Mouse (Mus musculus) intestine, embryonic 15.5 days (tissue): Measurements from ENCODE around the gene Atp13a2. TPM values are rescaled to one million over a fixed set of nuclear protein-coding genes. Genes with fewer than 3 reads are reported as not detected.
A peak's percentile ranks its signal among the peaks of the same experiment; 100 is the strongest.

Experiments used
- ATAC-seq: fragments of 200-750 bp; cut with Nextera tagmentation; 2 replicates; pipeline ENCODE4 v1.8.0; 2017; ENCODE audit warnings: moderate TSS enrichment, moderate library complexity
- H3K27ac ChIP-seq: fragments of 300-500 bp; sonication (generic); 2 replicates; pipeline ENCODE4 v1.5.1; 2015; ENCODE audit warnings: mild to moderate bottlenecking, inconsistent platforms
- H3K27me3 ChIP-seq: fragments of 300-500 bp; sonication (generic); replicated peaks from 2 replicates; pipeline ENCODE4 v1.6.1; 2015; ENCODE audit warnings: inconsistent platforms
- H3K36me3 ChIP-seq: fragments of 300-500 bp; sonication (generic); 2 replicates; pipeline ENCODE4 v1.6.1; 2015; ENCODE audit warnings: inconsistent platforms
- H3K4me1 ChIP-seq: fragments of 300-500 bp; sonication (generic); replicated peaks from 2 replicates; pipeline ENCODE4 v1.6.1; 2015; ENCODE audit warnings: inconsistent platforms
- H3K4me2 ChIP-seq: fragments of 300-500 bp; sonication (generic); replicated peaks from 2 replicates; pipeline ENCODE4 v1.6.1; 2015; ENCODE audit warnings: mild to moderate bottlenecking, inconsistent platforms
- H3K4me3 ChIP-seq: fragments of 300-500 bp; sonication (generic); replicated peaks from 2 replicates; pipeline ENCODE4 v1.5.1; 2015; ENCODE audit warnings: inconsistent platforms
- H3K9ac ChIP-seq: fragments of 300-500 bp; sonication (generic); 2 replicates; pipeline ENCODE4 v1.6.1; 2015; ENCODE audit warnings: inconsistent platforms
- H3K9me3 ChIP-seq: fragments of 300-500 bp; sonication (generic); 2 replicates; pipeline ENCODE4 v1.6.1; 2016; ENCODE audit warnings: inconsistent platforms
- WGBS: fragments of 180-500 bp; shearing (Covaris S2); methylation state at CpG from one replicate; pipeline ENCODE4 v1.1.7; 2015; 5-methylcytosine and 5-hydroxymethylcytosine counted together
- polyA plus RNA-seq: library from polyadenylated mRNA; unstranded; fragments of >200 nt; fragmentation: Nextera tagmentation; extraction: Ambion mirVana; gene quantifications from 2 replicates; pipeline ENCODE4 v1.2.1, GENCODE M21; 2015

The Atp13a2 gene
- polyA plus RNA-seq, 1 experiment from 2014 or later, result 29.8 TPM

- H3K27me3 ChIP-seq, result no peaks in the 10 kb centered on the region
- peaks cover 26% of the 10 kb centered on the region for H3K4me1 ChIP-seq
- peak overlapping the region; percentile 95 for H3K4me3 ChIP-seq
- no peaks in the 10 kb centered on the region for H3K9me3 ChIP-seq
- H3K27ac ChIP-seq, result no peak overlapping the region
- peak overlapping the region; percentile 94 for H3K9ac ChIP-seq
- H3K4me2 ChIP-seq, result peak overlapping the region; percentile 85
- H3K36me3 ChIP-seq, result no peaks in the 10 kb centered on the region
- no peak; the same call in none of the 2 replicates for ATAC-seq
- WGBS, result 27% methylated on average over 15 of the region's 15 CpGs
Measured at GRCm38 (mm10) chr4:140986024-140986710, 506 bp upstream of the Atp13a2 start.

DNA sequence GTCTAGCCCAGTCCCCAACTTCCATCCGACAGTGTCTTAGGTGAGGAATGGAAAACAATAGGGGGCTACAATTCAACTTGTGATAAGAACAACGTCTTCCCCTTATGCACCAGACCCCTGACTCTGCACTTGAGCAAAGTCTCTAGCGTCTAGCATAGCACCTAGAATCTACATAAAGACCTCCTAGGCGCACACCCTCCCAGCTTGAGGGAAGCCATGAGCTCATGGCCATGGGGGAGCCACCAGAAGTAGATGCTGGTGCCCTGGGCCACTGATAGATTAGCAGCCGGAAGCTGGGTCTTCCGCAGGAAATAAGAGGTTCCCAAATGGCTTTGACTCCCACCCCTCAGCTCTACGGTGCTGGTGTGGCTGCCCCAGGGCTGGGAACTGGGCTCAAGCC lies 803 bp downstream of the Atp13a2 start:
- H3K4me2 ChIP-seq, result peak overlapping the region; percentile 85
- 33% methylated on average over 7 of the region's 7 CpGs for WGBS

GRCm38 (mm10) chr4:140988706-140989290 lies 2.1 kb downstream of the Atp13a2 start:
- 0 out of 2 replicates have a peak overlapping the region, but pooled peaks have one; percentile 11 for H3K4me2 ChIP-seq
- ATAC-seq, result no peak

More for the DNA sequence above, 803 bp downstream of the Atp13a2 start:
- ATAC-seq, result no peak
- Histone ChIP-seq H3K9me3 (no peaks in the 10 kb centered on the region), H3K4me3 (peak overlapping the region; percentile 95), H3K36me3 (peaks cover 4% of the 10 kb centered on the region; the same call in 1 of the 2 replicates), H3K4me1 (peaks cover 26% of the 10 kb centered on the region), H3K9ac (peak overlapping the region; percentile 94), H3K27me3 (no peaks in the 10 kb centered on the region), H3K27ac (no peak overlapping the region)

GRCm38 (mm10) chr4:140989447-140989846 lies 2.8 kb downstream of the Atp13a2 start:
- peaks cover 11% of the 10 kb centered on the region; the same call in 1 of the 2 replicates for H3K36me3 ChIP-seq
- 91% methylated on average over 14 of the region's 14 CpGs for WGBS
- no peak for ATAC-seq
- peaks cover 15% of the 10 kb centered on the region for H3K4me1 ChIP-seq
- H3K4me3 ChIP-seq, result no peak overlapping the region
- H3K27ac ChIP-seq, result no peak overlapping the region
- no peaks in the 10 kb centered on the region for H3K27me3 ChIP-seq
- H3K9ac ChIP-seq, result no peak overlapping the region
- no peaks in the 10 kb centered on the region for H3K9me3 ChIP-seq
- H3K4me2 ChIP-seq, result no peak overlapping the region

More at GRCm38 (mm10) chr4:140988706-140989290, 2.1 kb downstream of the Atp13a2 start:
- no peak overlapping the region for H3K4me3 ChIP-seq
- 68% methylated on average over 7 of the region's 7 CpGs for WGBS
- no peak overlapping the region for H3K27ac ChIP-seq
- no peak overlapping the region for H3K9ac ChIP-seq
- no peaks in the 10 kb centered on the region for H3K27me3 ChIP-seq
- H3K36me3 ChIP-seq, result peaks cover 11% of the 10 kb centered on the region; the same call in 1 of the 2 replicates
- peaks cover 15% of the 10 kb centered on the region for H3K4me1 ChIP-seq
- H3K9me3 ChIP-seq, result no peaks in the 10 kb centered on the region

DNA sequence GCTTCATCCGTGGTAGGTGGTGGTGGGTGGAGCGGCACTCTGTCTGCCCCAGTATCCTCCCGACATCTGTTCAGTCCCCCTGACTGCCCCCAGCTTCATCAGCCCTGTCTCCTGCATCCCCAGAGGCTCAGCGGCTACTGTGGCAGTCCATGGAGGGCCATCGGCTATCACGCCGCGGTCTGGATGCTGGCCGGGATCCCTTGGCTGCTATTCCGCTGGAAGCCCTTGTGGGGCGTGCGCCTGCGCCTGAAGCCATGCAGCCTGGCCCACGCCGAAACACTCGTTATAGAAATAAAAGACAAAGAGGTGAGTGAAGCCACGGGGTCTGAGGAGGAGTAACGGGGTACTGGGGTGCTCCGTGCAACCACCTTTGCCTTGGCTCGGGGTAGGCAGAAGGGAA lies 5.5 kb downstream of the Atp13a2 start:
- Histone ChIP-seq H3K4me1 (peaks cover 14% of the 10 kb centered on the region), H3K4me3 (no peak overlapping the region), H3K4me2 (no peak overlapping the region), H3K9me3 (no peaks in the 10 kb centered on the region), H3K9ac (no peak overlapping the region), H3K36me3 (peaks cover 25% of the 10 kb centered on the region), H3K27ac (no peak overlapping the region), H3K27me3 (no peaks in the 10 kb centered on the region)
- no peak for ATAC-seq
- 93% methylated on average over 20 of the region's 20 CpGs for WGBS

DNA sequence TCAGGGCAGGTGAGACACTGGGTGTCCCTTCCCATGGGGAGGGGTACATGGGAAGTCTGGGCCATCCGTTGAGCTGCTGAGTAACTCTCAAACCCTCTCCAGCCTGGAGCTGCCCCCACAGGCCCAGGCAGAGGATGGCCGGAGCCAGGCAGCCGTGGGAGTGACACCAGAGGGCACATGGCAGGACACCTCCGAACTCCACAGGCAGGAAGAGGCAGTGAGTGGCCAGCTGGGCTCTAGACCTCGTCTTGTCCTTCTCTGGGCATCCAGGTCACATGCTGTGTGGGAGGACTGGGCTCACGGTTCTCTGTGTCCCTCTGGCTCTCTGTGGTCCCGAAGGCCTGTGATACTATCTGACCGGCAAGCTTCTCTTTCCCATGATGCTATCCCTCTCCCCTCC lies 7.2 kb downstream of the Atp13a2 start:
- no peak for ATAC-seq
- H3K27ac ChIP-seq, result no peak overlapping the region
- no peaks in the 10 kb centered on the region for H3K9me3 ChIP-seq
- 80% methylated on average over 8 of the region's 8 CpGs for WGBS
- peaks cover 31% of the 10 kb centered on the region for H3K36me3 ChIP-seq
- no peak overlapping the region for H3K4me3 ChIP-seq
- no peak overlapping the region for H3K9ac ChIP-seq
- peaks cover 6% of the 10 kb centered on the region for H3K4me1 ChIP-seq
- no peak overlapping the region for H3K4me2 ChIP-seq
- no peaks in the 10 kb centered on the region for H3K27me3 ChIP-seq

- no peak overlapping the region for H3K4me3 ChIP-seq
- no peaks in the 10 kb centered on the region for H3K27me3 ChIP-seq
- H3K9me3 ChIP-seq, result no peaks in the 10 kb centered on the region
- peaks cover 35% of the 10 kb centered on the region for H3K36me3 ChIP-seq
- H3K27ac ChIP-seq, result no peak overlapping the region
- no peak overlapping the region for H3K4me2 ChIP-seq
- ATAC-seq, result no peak
- WGBS, result 92% methylated on average over 8 of the region's 8 CpGs
- no peaks in the 10 kb centered on the region for H3K4me1 ChIP-seq
- H3K9ac ChIP-seq, result no peak overlapping the region
Measured at GRCm38 (mm10) chr4:140995811-140996210, 9.1 kb downstream of the Atp13a2 start.

GRCm38 (mm10) chr4:140996812-140997211 lies 10.1 kb downstream of the Atp13a2 start:
- no peaks in the 10 kb centered on the region for H3K9me3 ChIP-seq
- no peak overlapping the region for H3K27ac ChIP-seq
- H3K4me1 ChIP-seq, result no peaks in the 10 kb centered on the region
- 94% methylated on average over 9 of the region's 9 CpGs for WGBS
- no peak overlapping the region for H3K9ac ChIP-seq
- no peak overlapping the region for H3K4me3 ChIP-seq
- no peak overlapping the region for H3K4me2 ChIP-seq
- ATAC-seq, result no peak
- H3K36me3 ChIP-seq, result peaks cover 35% of the 10 kb centered on the region
- H3K27me3 ChIP-seq, result no peaks in the 10 kb centered on the region

- H3K27ac ChIP-seq, result no peak overlapping the region
- H3K4me3 ChIP-seq, result no peak overlapping the region
- H3K4me2 ChIP-seq, result no peak overlapping the region
- H3K4me1 ChIP-seq, result no peaks in the 10 kb centered on the region
- peaks cover 23% of the 10 kb centered on the region for H3K36me3 ChIP-seq
- 87% methylated on average over 13 of the region's 13 CpGs for WGBS
- H3K9ac ChIP-seq, result no peak overlapping the region
- no peaks in the 10 kb centered on the region for H3K27me3 ChIP-seq
- ATAC-seq, result no peak
- H3K9me3 ChIP-seq, result no peaks in the 10 kb centered on the region
Measured at GRCm38 (mm10) chr4:141005983-141006382, 19.3 kb downstream of the Atp13a2 start.

DNA sequence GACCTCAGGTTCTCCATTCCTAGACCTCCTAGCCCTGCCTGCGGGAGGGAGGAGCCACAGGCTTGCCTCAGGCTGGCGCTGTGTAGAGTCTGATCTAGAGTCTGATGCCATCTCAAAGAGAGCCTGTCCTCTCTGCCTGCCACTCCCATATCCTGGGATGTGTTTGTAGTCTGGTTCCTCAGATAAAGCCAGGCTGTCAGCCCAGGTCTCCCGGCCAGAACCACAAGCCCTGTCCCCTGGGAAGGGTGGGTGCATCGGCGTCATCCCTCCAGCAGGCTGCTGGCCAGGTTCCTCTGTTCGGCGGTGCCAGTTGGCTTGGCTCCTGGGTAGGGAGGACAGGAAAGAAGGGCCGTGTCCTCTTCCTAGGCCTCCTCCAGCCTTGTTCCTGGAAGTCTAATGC lies 21.4 kb downstream of the Atp13a2 start:
- H3K4me3 ChIP-seq, result no peak overlapping the region
- WGBS, result 87% methylated on average over 8 of the region's 8 CpGs
- no peaks in the 10 kb centered on the region for H3K9me3 ChIP-seq
- no peak overlapping the region for H3K4me2 ChIP-seq
- H3K36me3 ChIP-seq, result peaks cover 23% of the 10 kb centered on the region
- H3K9ac ChIP-seq, result no peak overlapping the region
- no peak overlapping the region for H3K27ac ChIP-seq
- H3K27me3 ChIP-seq, result no peaks in the 10 kb centered on the region
- ATAC-seq, result no peak
- H3K4me1 ChIP-seq, result peaks cover 12% of the 10 kb centered on the region

GRCm38 (mm10) chr4:141010118-141010517 lies 23.4 kb downstream of the Atp13a2 start, which contains the start of gene Mfap2:
Gene Mfap2, plus strand, starts transcription at chr4:141010418.
- H3K4me2 ChIP-seq, result peak within 1 kb of the TSS; percentile 67
- peaks cover 13% of the 10 kb centered on the region for H3K36me3 ChIP-seq
- H3K27me3 ChIP-seq, result no peaks in the 10 kb centered on the region
- peak within 1 kb of the TSS; percentile 75 for H3K9ac ChIP-seq
- WGBS, result 15% methylated on average over 7 of the region's 7 CpGs
- no peak for ATAC-seq
- no peaks in the 10 kb centered on the region for H3K9me3 ChIP-seq
- peak within 1 kb of the TSS; percentile 61 for H3K4me3 ChIP-seq
- peaks cover 12% of the 10 kb centered on the region for H3K4me1 ChIP-seq
- peak within 1 kb of the TSS; percentile 84 for H3K27ac ChIP-seq

- Histone ChIP-seq H3K27me3 (no peaks in the 10 kb centered on the region), H3K9me3 (no peaks in the 10 kb centered on the region), H3K4me2 (peak overlapping the region; percentile 67), H3K36me3 (peaks cover 14% of the 10 kb centered on the region), H3K27ac (peak overlapping the region; percentile 84), H3K4me1 (peaks cover 12% of the 10 kb centered on the region), H3K4me3 (peak overlapping the region; percentile 61), H3K9ac (peak overlapping the region; percentile 75)
- WGBS, result under 1% methylated on average over 26 of the region's 26 CpGs
- peak; percentile 81 for ATAC-seq
Measured at GRCm38 (mm10) chr4:141010526-141010925, 23.9 kb downstream of the Atp13a2 start.
